Mouse (Mus musculus): ENCODE measurements at regions not wholly inside any gene's neighbourhood (a gene's known extent, or its start where the extent isn't known, plus 50 kb on each side); places are given as distances from the start of the nearest gene placed in this dataset.
A peak's percentile ranks its signal among the peaks of the same experiment; 100 is the strongest.

GRCm38 (mm10) chr1:149760440-149760839, 200.7 kb downstream of the Pla2g4a start:
- DNase-seq (ENCODE audit: low spot score in 2 of 2), result no peak

GRCm38 (mm10) chr1:149758783-149759132, 202.3 kb downstream of the Pla2g4a start:
- no peak for DNase-seq (ENCODE audit: low spot score in 2 of 2)

- DNase-seq (ENCODE audit: low spot score in 2 of 2), result peak in 1 of 2 experiments; percentile 29
Observed at GRCm38 (mm10) chr1:149758092-149758782, 202.9 kb downstream of the Pla2g4a start.

- no peak for DNase-seq (ENCODE audit: low spot score in 2 of 2)
Observed at GRCm38 (mm10) chr1:149753269-149754060, 207.6 kb downstream of the Pla2g4a start.

- no peak for DNase-seq (ENCODE audit: low spot score in 2 of 2)
Observed at GRCm38 (mm10) chr1:149749405-149749804, 211.7 kb downstream of the Pla2g4a start.

- DNase-seq (ENCODE audit: low spot score in 2 of 2), result no peak
Observed at GRCm38 (mm10) chr1:149738959-149739358, 222.1 kb downstream of the Pla2g4a start.

GRCm38 (mm10) chr1:149734241-149734640, 226.8 kb downstream of the Pla2g4a start:
- no peak for DNase-seq (ENCODE audit: low spot score in 2 of 2)

- DNase-seq (ENCODE audit: low spot score in 2 of 2), result no peak
Observed at GRCm38 (mm10) chr1:149715171-149715570, 245.9 kb downstream of the Pla2g4a start.

- DNase-seq (ENCODE audit: low spot score in 2 of 2), result no peak
Observed at GRCm38 (mm10) chr1:149712330-149712729, 248.8 kb downstream of the Pla2g4a start.

- DNase-seq (ENCODE audit: low spot score in 2 of 2), result no peak
Observed at GRCm38 (mm10) chr1:149705223-149705622, 255.9 kb downstream of the Pla2g4a start.

- DNase-seq (ENCODE audit: low spot score in 2 of 2), result no peak
Observed at GRCm38 (mm10) chr1:149699411-149699810, 261.7 kb downstream of the Pla2g4a start.

GRCm38 (mm10) chr1:149674166-149674565, 286.9 kb downstream of the Pla2g4a start:
- DNase-seq (ENCODE audit: low spot score in 2 of 2), result no peak

GRCm38 (mm10) chr1:149672571-149672970, 288.5 kb downstream of the Pla2g4a start:
- DNase-seq (ENCODE audit: low spot score in 2 of 2), result no peak

GRCm38 (mm10) chr1:149672117-149672516, 289.0 kb downstream of the Pla2g4a start:
- DNase-seq (ENCODE audit: low spot score in 2 of 2), result no peak

- DNase-seq (ENCODE audit: low spot score in 2 of 2), result no peak
Observed at GRCm38 (mm10) chr1:149671091-149671490, 290.0 kb downstream of the Pla2g4a start.

All from right cerebral cortex, postnatal 10 days (tissue).